Mouse (Mus musculus): Measurements from ENCODE around the gene Prg2.

Gene Prg2

GRCm38 (mm10) chr2:85029897-85030296 is 49.6 kb downstream of the Prg2 start:
- no peak for DNase-seq (ENCODE audit: low read depth, low spot score)

DNA sequence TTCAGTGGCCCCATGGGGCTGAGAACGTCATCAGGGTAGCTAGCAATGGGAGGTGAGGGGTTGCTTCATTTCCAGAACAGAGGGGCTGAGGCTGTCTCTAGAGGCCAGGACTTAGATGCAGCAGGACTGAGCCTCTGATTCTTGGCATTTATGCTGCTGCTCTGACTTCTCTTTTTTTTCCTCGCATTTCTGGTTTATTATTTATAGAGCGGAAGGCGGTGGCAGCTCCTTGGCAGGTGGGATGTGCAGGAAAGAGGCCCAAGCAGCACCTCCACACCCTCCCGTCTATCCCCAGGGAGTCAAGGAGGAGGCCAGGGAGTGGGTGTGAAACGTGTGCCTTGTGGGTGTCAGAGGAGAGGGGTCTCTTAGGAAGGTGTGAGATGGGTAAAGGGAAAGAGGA is 50.7 kb downstream of the Prg2 start:
- DNase-seq (ENCODE audit: low read depth, low spot score), result no peak

GRCm38 (mm10) chr2:85033121-85033520 is 52.9 kb downstream of the Prg2 start:
- DNase-seq (ENCODE audit: low read depth, low spot score), result peak; percentile 73
